ENCODE assay signal across 13 mouse cellular contexts in the genomic region with DNA sequence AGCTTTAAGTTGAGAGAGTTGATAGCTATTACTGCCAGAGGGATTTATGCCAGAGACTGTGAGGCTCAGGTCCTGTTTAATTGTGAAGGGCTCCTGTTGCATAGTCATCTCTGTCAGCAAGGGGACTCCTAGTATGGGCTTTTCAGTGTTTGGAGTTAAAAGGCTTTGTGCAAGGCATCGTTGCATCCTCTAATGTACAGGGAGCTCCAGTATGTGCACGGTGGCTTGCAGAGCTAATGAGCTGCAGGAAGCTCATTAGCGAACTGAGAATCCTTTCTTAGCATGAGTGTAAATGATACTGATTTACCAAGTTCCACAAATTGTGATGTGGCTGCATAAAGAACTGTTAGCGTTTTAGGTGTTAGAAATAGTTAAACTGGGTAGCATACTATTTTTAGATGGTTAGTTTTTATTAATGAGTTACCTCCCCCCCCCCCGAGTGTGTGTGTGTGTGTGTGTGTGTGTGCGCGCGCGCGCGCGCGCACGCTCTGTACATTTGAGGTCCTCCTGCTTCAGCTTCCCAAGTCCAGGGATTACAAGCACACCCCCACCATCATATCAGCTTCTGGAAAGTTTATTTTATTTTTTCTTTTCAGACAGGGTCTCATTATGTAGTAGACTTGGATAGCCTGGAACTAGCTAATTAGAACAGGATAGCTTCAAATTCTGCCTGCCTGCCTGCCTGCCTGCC.
"Had no signal": no experiment of that assay in that cellular context is flagged by ENCODE, and none has a peak within 500 bp of the region (broad histone marks: within the 10 kb centered on the region; RNA-seq: fewer than 3 reads in every experiment).

No protein-coding gene starts in this region.

- H3K4me1 ChIP-seq: limb, embryonic 10.5 days; liver, embryonic 15.5 days; midbrain, embryonic 10.5 days; midbrain, embryonic 15.5 days; neural tube, embryonic 13.5 days had no signal

- H3K9ac ChIP-seq: liver, embryonic 15.5 days; midbrain, embryonic 15.5 days; neural tube, embryonic 13.5 days had no signal

- DNase-seq: kidney, postnatal 25 days; lung, adult 2 months; lung, postnatal 36 days; thymus, postnatal 4 days had no signal

- H3K9me3 ChIP-seq: limb, embryonic 10.5 days; liver, embryonic 15.5 days; midbrain, embryonic 10.5 days; midbrain, embryonic 15.5 days; neural tube, embryonic 13.5 days had no signal

- H3K4me3 ChIP-seq: left cerebral cortex, adult 2 months; limb, embryonic 10.5 days; liver, embryonic 15.5 days; midbrain, embryonic 10.5 days; midbrain, embryonic 15.5 days; neural tube, embryonic 13.5 days had no signal

- ATAC-seq: lung, postnatal 0 days; midbrain, embryonic 15.5 days had no signal

- H3K27me3 ChIP-seq: liver, embryonic 15.5 days; midbrain, embryonic 15.5 days; neural tube, embryonic 13.5 days had no signal

- H3K4me2 ChIP-seq: liver, embryonic 11.5 days; liver, embryonic 15.5 days; midbrain, embryonic 15.5 days; neural tube, embryonic 13.5 days had no signal

- H3K27ac ChIP-seq: left cerebral cortex, adult 2 months; limb, embryonic 10.5 days; liver, embryonic 15.5 days; midbrain, embryonic 10.5 days; midbrain, embryonic 15.5 days; neural tube, embryonic 13.5 days; stomach, postnatal 0 days had no signal
